Mouse (Mus musculus) right cerebral cortex, postnatal 14 days (tissue): ENCODE measurements around the gene Olfr456.
"Not testable (repeated sequence)": the region's sequence is repeated elsewhere in the genome, so short reads cannot be mapped to it uniquely, and the experiment has no call there.

Source experiments
- DNase-seq: peaks from one replicate; pipeline ENCODE4 v3.0.0; 2022

The Olfr456 gene

GRCm38 (mm10) chr6:42487114-42487513, at the start of gene Olfr456:
Gene Olfr456 (minus strand): TSS chr6:42487214.
- DNase-seq: no peak

- DNase-seq: no peak
These were observed 26.4 kb upstream of the Olfr456 start for GRCm38 (mm10) chr6:42513461-42513860.

- DNase-seq: no peak
These were observed 22.3 kb upstream of the Olfr456 start for GRCm38 (mm10) chr6:42509311-42509710.

- DNase-seq: no peak
These were observed 16.5 kb upstream of the Olfr456 start for GRCm38 (mm10) chr6:42503478-42503877.

- DNase-seq: no peak
These were observed 2.7 kb upstream of the Olfr456 start for GRCm38 (mm10) chr6:42489731-42490130.

- DNase-seq: no peak
These were observed 2.4 kb downstream of the Olfr456 start for GRCm38 (mm10) chr6:42484633-42485032.

GRCm38 (mm10) chr6:42476235-42476634, 10.8 kb downstream of the Olfr456 start, which contains the start of gene Olfr457:
Gene Olfr457 (minus strand): TSS chr6:42476335.
- no peak for DNase-seq

GRCm38 (mm10) chr6:42471298-42471697, 15.7 kb downstream of the Olfr456 start:
- not testable (repeated sequence) for DNase-seq

GRCm38 (mm10) chr6:42470542-42470941, 16.5 kb downstream of the Olfr456 start:
- no peak for DNase-seq

GRCm38 (mm10) chr6:42465096-42465495, 21.9 kb downstream of the Olfr456 start, which contains the start of gene Olfr458:
Gene Olfr458 (minus strand): TSS chr6:42465196.
- DNase-seq: no peak

- no peak for DNase-seq
These were observed 39.6 kb downstream of the Olfr456 start for GRCm38 (mm10) chr6:42447381-42447780.

GRCm38 (mm10) chr6:42444491-42444890, 42.5 kb downstream of the Olfr456 start:
- no peak for DNase-seq

GRCm38 (mm10) chr6:42441395-42441794, 45.6 kb downstream of the Olfr456 start:
- no peak for DNase-seq
